Mouse (Mus musculus) liver, embryonic 14.5 days (tissue): ENCODE measurements at regions not wholly inside any gene's neighbourhood (a gene's known extent, or its start where the extent isn't known, plus 50 kb on each side); places are given as distances from the start of the nearest gene placed in this dataset.

Experiments used
- ATAC-seq: fragments of 200-750 bp; cut with Nextera tagmentation; 2 replicates; pipeline ENCODE4 v1.8.0; 2017; ENCODE audit warnings: moderate number of reproducible peaks, mild to moderate bottlenecking, moderate library complexity; ENCODE audit not compliant: insufficient read depth
- DNase-seq, 3 experiments: peaks; one replicate each; pipeline ENCODE4 v3.0.0-alpha.2; 2012 to 2013; ENCODE audit warnings: low read depth in 3 of 3, low spot score in 3 of 3
- H3K27ac ChIP-seq: fragments of 300-500 bp; sonication (generic); 2 replicates; pipeline ENCODE4 v1.5.1; 2014; ENCODE audit warnings: moderate library complexity, mild to moderate bottlenecking, control low read depth, inconsistent platforms
- H3K27me3 ChIP-seq: fragments of 300-500 bp; sonication (generic); 2 replicates; pipeline ENCODE4 v1.6.1; 2014; ENCODE audit warnings: mild to moderate bottlenecking, low read length, moderate library complexity; ENCODE audit not compliant: control insufficient read depth, insufficient read depth
- H3K36me3 ChIP-seq: fragments of 300-500 bp; sonication (generic); replicated peaks from 2 replicates; pipeline ENCODE4 v1.6.1; 2014; ENCODE audit warnings: low read depth; ENCODE audit not compliant: control insufficient read depth, insufficient read depth
- H3K4me1 ChIP-seq, 2 experiments: fragments of 200-500 bp in 1 of 2; fragments of 300-500 bp in 1 of 2; sonication (generic) in 1 of 2; replicated peaks; 2 replicates each; pipeline ENCODE4 v1.6.1; 2012 to 2014; ENCODE audit warnings: antibody characterized with exemption in 1 of 2, inconsistent platforms in 1 of 2, low read length in 1 of 2; ENCODE audit not compliant: control insufficient read depth in 2 of 2, insufficient read depth in 2 of 2
- H3K4me2 ChIP-seq: fragments of 300-500 bp; sonication (generic); 2 replicates; pipeline ENCODE4 v1.6.1; 2014; ENCODE audit warnings: low read depth, mild to moderate bottlenecking, control low read depth, moderate library complexity
- H3K4me3 ChIP-seq, 2 experiments: fragments of 200-500 bp in 1 of 2; fragments of 300-500 bp in 1 of 2; sonication (generic) in 1 of 2; 2 replicates each; pipeline ENCODE4 v1.5.1; 2012 to 2014; ENCODE audit warnings: low read depth in 2 of 2, low read length in 2 of 2, mild to moderate bottlenecking in 2 of 2, control low read depth in 1 of 2, inconsistent platforms in 1 of 2, moderate library complexity in 1 of 2; ENCODE audit not compliant: insufficient read depth in 1 of 2
- H3K9ac ChIP-seq: fragments of 300-500 bp; sonication (generic); replicated peaks from 2 replicates; pipeline ENCODE4 v1.6.1; 2014; ENCODE audit warnings: mild to moderate bottlenecking, control low read depth, moderate library complexity
- H3K9me3 ChIP-seq: fragments of 300-500 bp; sonication (generic); 2 replicates; pipeline ENCODE4 v1.6.1; 2016; ENCODE audit warnings: low read length, mixed read lengths; ENCODE audit not compliant: control insufficient read depth
- CTCF ChIP-seq: IDR thresholded peaks from 2 replicates; pipeline ENCODE4 v1.5.1; 2016; ENCODE audit warnings: antibody characterized with exemption, low read depth, control low read depth
- EP300 ChIP-seq: IDR thresholded peaks from 2 replicates; pipeline ENCODE4 v1.6.1; 2016; ENCODE audit warnings: antibody characterized with exemption, low read depth
- WGBS: fragments of 180-500 bp; shearing (Covaris S2); extraction: QIAGEN DNeasy Blood & Tissue Kit; methylation state at CpG from one replicate; pipeline ENCODE4 v1.1.7; 2014; ENCODE audit not compliant: insufficient replicate concordance; 5-methylcytosine and 5-hydroxymethylcytosine counted together

GRCm38 (mm10) chr9:33319525-33320025 lies 683.6 kb downstream of the Ets1 start:
- Histone ChIP-seq H3K27ac (no peak overlapping the region), H3K9me3 (no peaks in the 10 kb centered on the region), H3K4me2 (no peak overlapping the region), H3K4me1 (no peaks in the 10 kb centered on the region), H3K36me3 (no peaks in the 10 kb centered on the region), H3K4me3 (no peak overlapping the region), H3K27me3 (no peaks in the 10 kb centered on the region), H3K9ac (no peak overlapping the region)
- WGBS, result 66% methylated on average over 1 of the region's 1 CpGs
- DNase-seq, result no peak
- no peak for ATAC-seq
- TF ChIP-seq CTCF (no peak), EP300 (no peak)

GRCm38 (mm10) chr9:33327722-33328121 lies 691.7 kb downstream of the Ets1 start:
- WGBS, result 60% methylated on average over 2 of the region's 2 CpGs
- no peak for DNase-seq

GRCm38 (mm10) chr9:33350258-33350657 lies 714.2 kb downstream of the Ets1 start:
- Histone ChIP-seq H3K9me3 (no peaks in the 10 kb centered on the region), H3K36me3 (no peaks in the 10 kb centered on the region), H3K27ac (no peak overlapping the region), H3K9ac (no peak overlapping the region), H3K4me3 (no peak overlapping the region), H3K4me2 (no peak overlapping the region), H3K27me3 (no peaks in the 10 kb centered on the region), H3K4me1 (no peaks in the 10 kb centered on the region)
- ATAC-seq, result no peak
- no peak for DNase-seq
- TF ChIP-seq EP300, result no peak
- TF ChIP-seq CTCF, result no peak

More at GRCm38 (mm10) chr9:33327722-33328121, 691.7 kb downstream of the Ets1 start:
- ATAC-seq, result no peak
- no peak overlapping the region for H3K9ac ChIP-seq
- no peaks in the 10 kb centered on the region for H3K9me3 ChIP-seq
- H3K4me2 ChIP-seq, result no peak overlapping the region
- H3K4me1 ChIP-seq, result no peaks in the 10 kb centered on the region
- TF ChIP-seq CTCF (no peak), EP300 (no peak)
- no peaks in the 10 kb centered on the region for H3K36me3 ChIP-seq
- no peak overlapping the region for H3K4me3 ChIP-seq
- H3K27ac ChIP-seq, result no peak overlapping the region
- H3K27me3 ChIP-seq, result no peaks in the 10 kb centered on the region

- no peaks in the 10 kb centered on the region for H3K36me3 ChIP-seq
- no peak overlapping the region for H3K9ac ChIP-seq
- 51% methylated on average over 2 of the region's 2 CpGs for whole genome bisulfite sequencing
- no peak overlapping the region for H3K27ac ChIP-seq
- TF ChIP-seq CTCF (no peak), EP300 (no peak)
- no peaks in the 10 kb centered on the region for H3K4me1 ChIP-seq
- no peak overlapping the region for H3K4me2 ChIP-seq
- H3K9me3 ChIP-seq, result no peaks in the 10 kb centered on the region
- H3K4me3 ChIP-seq, result no peak overlapping the region
- no peaks in the 10 kb centered on the region for H3K27me3 ChIP-seq
- DNase-seq, result no peak
- no peak for ATAC-seq
These were observed 720.6 kb downstream of the Ets1 start for GRCm38 (mm10) chr9:33356621-33357020.

GRCm38 (mm10) chr9:33360966-33361365 lies 724.9 kb downstream of the Ets1 start:
- DNase-seq (no peak), ATAC-seq (no peak)
- 58% methylated on average over 5 of the region's 5 CpGs for WGBS
- no peak overlapping the region for H3K27ac ChIP-seq
- H3K4me2 ChIP-seq, result no peak overlapping the region
- TF ChIP-seq EP300 (no peak), CTCF (no peak)
- no peak overlapping the region for H3K4me3 ChIP-seq
- no peak overlapping the region for H3K9ac ChIP-seq
- H3K36me3 ChIP-seq, result no peaks in the 10 kb centered on the region
- H3K9me3 ChIP-seq, result no peaks in the 10 kb centered on the region
- H3K27me3 ChIP-seq, result no peaks in the 10 kb centered on the region
- no peaks in the 10 kb centered on the region for H3K4me1 ChIP-seq

GRCm38 (mm10) chr9:33389170-33389569 lies 753.1 kb downstream of the Ets1 start:
- no peak for ATAC-seq
- H3K9me3 ChIP-seq, result no peaks in the 10 kb centered on the region

More at GRCm38 (mm10) chr9:33389170-33389569, 753.1 kb downstream of the Ets1 start:
- Histone ChIP-seq H3K4me2 (no peak overlapping the region), H3K27me3 (no peaks in the 10 kb centered on the region), H3K4me3 (no peak overlapping the region), H3K4me1 (no peaks in the 10 kb centered on the region), H3K36me3 (no peaks in the 10 kb centered on the region), H3K9ac (no peak overlapping the region), H3K27ac (no peak overlapping the region)
- no peak for TF ChIP-seq CTCF
- TF ChIP-seq EP300, result no peak
- no peak for DNase-seq
